Mouse (Mus musculus) ES-CJ7 (cell line): Measurements from ENCODE around the gene Erc2.

ENCODE experiments used
- DNase-seq: peaks from one replicate; pipeline ENCODE4 v3.0.0; 2011; ENCODE audit warnings: low read depth, low spot score

Gene Erc2

DNA sequence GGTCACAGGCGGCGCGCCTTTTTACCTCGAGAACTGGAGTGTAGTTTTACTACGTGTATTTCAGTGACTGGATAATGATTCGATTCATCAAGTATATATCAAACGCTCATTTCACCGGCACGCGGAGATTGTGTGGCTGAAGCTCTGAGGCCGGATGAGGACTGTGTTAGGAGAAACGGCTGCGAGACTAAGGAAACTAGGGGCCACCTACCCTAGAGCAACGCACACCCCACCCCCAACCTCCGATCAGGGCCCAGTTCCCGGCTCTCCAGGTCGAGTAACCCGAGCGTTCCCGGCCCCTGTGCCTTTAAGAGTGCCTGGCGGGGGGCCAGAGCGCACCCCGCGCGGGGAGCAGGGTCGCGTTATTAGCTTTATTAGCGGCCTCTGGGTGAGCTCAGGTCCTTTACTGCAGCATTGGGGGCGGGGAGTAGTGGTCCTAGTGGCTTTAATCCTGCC is 884.2 kb downstream of the Erc2 start:
- DNase-seq: peak; percentile 27

DNA sequence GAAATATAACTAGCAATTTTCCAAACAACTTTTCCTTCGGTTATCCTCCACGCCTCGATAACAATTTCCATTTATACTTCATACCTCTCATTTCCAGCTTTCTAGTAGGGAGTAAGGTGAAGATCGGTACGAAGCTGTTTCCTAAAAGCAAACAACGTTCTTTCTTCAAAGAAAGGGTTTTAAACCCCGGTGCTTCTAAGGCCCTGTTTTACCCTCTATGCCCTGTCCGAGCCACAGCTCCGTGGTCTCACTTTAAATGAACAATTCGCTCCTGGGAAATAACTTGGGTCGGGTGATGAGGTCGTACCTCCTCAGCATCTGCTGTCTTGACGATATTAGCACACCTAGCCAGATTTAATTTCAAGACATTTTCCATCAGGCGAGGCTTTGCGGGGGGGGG is 884.8 kb downstream of the Erc2 start:
- no peak for DNase-seq

DNA sequence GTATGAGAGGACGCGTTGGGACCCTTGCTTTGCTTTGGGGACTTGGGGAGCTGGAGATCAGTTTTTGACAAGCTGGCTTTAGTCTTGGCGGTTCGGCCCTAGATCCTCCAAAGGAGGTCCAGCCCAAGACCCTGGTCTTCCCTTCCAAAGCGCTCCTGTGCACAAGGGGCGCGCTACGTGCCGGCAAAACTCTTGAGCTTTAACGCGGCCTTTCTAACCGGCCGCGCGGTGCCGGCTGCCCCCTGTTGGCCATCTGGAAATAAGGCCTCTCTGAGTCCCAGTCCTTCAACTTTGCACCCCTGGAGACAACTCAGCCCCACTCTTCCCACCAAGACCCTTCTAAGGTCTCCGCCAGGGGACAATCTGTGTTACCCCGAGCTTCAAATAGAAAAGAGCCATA is 885.2 kb downstream of the Erc2 start:
- DNase-seq: peak; percentile 77

DNA sequence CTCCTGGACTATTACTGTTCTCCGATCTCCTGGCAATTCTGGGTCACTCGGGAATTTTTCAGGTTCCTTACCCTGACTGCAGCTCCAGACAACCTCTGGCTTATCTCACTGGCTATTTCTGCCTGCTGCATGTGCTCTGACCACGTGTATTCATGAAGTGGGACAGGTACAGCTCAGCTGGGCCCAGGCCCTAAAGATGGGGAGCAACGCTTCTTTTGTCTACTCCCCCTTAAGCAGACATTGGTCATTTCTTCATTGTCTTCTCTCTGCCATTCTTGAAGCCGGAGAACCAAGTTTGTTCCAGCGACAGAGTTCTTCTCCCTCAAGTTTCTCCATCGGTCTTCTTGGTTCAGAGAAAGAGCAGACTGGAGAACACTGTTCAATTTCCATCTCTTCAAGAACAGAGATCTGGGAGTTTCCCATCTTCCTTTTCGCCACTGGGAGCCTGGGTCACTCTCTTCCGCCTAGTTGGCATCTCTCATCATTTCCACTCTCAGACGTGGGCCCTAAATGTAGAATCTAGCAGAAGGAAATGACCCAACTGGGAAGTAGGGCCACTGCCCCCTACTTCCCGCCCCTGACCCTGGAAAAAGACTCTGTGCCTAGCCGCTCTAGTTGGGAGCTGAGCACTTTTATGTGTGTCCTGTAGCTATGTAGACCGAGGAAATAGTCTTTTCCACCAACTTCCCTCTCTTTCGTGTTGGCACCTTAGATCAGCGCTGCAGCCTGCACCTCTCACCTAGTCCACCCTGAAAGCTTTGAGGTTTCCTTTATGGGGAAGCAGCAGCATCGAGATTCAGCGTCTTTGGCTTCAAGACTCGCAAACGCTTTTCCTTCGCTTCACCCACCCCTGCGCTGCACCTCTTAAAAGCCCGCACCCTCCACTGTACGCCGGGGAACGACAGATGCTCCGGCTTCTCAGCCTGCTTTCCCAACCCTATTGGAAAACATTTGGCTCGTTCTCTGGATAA is 886.3 kb downstream of the Erc2 start:
- DNase-seq: no peak

DNA sequence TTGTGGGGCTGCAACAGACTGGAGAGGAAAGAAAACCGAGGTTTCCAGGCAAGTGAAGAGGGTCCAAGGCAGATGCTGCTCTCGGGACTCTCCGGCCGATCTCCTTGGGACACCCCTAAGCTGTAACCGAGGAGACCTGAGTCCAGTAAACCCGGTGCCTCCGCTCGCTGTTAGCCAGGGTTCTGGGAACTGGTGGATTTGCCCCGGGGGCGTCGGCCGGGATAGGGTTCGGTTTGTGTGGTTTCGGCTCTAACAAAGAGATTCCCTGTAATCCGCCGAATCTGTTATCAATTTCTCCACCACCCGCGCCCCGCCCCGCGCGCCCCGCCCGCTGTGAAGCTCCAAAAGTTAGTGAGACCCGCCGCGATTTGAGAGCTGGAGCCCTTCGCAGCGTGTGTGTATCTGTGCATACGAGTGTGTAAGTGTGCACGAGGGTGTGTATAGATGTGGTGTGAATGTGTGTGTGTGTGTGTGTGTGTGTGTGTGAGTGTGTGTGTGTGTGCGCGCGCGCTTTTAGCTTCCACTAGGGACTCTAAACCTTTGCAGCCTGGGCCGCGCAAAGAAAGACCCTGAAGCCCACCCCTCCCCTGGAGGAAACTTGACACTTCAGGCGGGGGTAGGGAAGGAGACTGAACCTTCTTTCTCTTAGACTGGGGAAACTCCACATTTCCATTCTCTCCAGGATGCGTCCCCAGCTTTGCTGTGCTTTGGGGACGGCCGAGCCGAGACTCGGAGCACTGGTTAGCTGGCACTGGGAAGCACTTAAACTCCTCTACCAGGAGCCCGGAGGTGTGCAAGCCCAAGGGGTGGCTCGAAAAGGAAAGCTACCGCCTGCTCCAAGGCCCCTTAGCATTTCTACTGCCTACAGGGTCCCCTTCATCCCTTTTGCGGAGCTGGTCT is 887.5 kb downstream of the Erc2 start:
- peak; percentile 61 for DNase-seq

DNA sequence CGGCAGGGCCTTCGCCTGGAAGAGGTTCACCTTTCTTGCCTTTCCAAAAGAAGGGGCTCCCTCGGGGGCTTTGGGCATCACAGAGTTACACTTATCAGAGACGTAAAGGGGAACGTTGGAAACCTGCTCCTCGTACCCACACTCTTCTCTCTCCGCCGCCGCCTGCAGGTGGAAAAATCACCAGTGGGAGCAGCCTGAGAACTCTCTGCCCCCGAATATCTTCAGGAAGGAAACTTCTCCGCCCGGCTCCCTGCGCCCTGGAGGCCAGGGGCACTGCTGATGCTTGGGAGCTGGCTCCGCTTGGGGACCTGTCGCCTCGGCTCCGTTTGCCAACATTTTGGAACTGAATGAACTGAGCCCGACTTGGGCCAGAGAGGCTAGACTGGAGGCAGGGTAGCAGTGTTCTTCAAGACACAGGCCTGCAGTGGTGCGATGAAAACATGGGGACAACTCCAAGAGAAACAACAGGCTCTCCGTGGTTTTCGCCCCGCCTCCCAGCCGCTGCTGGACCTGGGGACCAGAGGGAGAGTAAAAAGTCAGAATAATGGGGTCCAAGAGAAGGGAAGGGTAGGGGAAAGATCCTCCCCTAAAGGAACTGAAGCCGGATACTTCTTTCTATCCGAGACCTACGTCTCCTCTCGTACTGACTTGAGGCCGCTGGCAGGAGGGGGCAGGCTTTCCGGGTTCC is 888.3 kb downstream of the Erc2 start:
- DNase-seq: peak; percentile 34

DNA sequence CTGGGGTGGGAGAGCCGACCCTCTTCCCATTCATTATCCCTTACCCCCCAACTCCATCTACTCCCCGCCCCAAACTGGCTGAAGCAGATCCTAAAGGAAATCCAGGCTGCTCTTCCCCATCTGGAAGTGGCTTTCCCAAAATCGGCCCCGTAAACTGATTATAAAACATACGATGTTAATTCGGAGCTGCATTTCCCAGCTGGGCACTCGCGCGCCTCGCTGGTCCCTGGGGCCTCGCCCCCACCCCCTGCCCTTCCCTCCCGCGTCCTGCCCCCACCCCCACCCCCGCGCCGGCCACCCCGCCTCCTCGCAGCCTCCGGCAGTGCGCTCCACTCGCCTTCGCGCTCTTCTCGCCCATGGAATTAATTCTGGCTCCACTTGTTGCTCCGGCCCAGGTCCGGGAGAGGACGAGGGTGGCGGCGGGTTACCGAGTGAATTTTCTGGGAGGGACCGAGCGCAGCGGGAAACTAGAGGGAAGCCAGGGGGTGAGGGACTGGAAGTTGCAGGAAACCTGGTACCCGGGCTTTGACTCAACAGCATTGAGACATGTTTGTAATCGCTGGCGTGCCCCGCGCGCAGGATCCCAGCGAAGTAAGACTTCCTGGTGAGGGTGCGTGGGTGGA is 888.9 kb downstream of the Erc2 start:
- DNase-seq: peak; percentile 47

DNA sequence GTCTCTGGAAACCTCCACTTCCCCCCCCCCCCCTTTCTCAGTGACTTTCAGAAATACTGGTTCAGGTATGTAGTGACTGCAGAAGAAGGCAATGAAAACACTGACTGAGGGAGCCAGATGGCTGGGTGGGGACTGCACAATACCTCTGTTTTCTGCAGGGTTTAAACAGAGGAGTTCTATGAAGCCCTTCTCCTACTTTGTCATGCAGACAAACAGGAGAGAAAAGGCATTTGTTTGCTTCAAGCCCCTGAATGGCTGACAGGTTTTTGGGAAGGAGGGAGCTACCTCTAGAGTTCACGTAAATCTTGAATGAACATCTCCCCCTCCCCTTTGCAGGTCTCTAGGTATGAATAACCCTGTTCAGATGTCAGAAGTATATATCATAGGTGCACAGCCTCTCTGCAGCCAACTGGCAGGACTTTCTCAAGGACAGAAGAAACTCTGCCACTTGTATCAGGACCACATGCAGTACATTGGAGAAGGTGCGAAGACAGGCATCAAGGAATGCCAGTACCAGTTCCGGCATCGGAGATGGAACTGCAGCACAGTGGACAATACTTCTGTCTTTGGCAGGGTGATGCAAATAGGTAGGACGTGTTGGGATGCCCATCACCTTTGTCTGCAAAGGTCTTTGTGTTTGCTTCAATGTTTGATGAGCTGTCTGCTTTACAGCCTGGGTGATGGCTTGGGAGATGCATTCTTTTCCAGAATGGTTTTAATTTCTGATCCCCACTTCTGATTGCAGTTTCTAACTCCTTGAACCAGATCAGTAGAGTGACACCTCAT is 890.8 kb downstream of the Erc2 start:
- peak; percentile 44 for DNase-seq

DNA sequence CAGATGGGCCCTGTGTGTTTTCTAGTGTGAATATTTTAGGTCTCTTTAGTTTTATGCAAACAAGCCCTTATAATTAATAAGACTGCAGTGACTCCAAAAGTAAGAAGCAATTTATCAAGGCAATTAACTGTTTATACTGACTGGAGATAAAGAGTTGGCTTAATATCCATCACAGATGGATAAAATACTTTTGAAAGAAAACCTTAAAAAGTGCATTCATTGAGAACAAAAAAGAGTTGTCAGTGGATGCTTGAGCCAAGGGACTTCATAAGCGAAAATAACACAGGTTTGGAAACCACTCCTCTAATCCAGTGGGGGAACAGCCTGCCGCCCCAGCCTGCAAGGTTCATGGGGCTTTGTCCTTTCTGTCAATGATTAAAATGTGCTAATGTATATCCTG is 891.9 kb downstream of the Erc2 start:
- no peak for DNase-seq

DNA sequence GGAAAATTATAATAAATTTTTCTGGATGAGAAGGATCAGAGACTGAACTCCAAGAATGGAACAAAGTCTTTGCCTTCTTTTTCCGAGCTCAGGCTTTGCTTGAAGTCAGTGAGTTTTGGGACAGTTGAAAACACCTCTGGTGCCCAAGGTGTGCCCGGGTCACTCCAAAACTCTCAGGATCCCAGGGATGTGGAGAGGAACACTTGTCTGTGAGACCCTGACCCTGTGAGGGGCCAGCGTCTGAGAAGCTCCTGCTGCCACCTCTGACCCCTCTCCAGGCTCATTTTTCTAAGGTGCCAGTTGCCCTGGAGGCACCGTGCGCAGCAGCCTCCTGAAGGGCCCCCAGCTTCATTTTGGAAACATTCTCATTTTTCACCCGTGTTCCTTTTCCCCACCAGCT is 893.1 kb downstream of the Erc2 start:
- no peak for DNase-seq

DNA sequence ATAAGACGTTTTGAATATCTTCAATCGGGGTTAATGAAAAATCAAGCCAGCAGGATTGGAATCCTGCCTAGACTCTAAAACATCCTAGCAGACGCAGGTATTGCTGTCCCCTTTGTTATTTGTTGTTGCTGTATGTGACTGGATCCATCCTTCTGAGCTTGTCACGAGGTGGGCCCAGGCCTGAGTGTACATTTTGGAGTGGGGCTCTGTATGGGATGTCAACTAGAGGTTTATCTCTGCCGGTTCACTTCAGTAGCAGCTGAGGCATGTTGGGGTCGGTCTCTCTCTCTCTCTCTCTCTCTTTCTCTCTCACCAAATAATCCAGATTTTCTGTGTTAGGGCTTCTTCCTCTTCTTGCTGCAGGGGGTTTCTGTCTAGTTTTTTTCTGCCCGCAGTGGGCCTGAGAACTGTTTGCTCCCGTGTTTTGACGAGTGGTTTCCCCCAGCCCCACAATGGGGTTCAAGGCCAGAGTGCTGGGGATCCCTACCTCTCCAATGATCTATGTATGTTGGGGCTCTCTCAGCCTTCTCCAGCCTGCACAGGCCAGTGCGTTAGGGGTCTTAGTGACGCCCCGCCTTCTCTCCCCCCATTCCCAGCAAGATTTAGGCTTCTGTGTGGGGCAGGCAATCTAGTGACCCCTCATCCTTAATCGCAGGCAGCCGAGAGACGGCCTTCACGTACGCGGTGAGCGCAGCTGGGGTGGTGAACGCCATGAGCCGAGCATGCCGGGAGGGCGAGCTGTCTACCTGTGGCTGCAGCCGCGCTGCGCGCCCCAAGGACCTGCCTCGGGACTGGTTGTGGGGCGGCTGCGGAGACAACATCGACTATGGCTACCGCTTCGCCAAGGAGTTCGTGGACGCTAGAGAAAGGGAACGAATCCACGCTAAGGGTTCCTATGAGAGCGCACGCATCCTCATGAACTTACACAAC is 895.7 kb downstream of the Erc2 start:
- peak; percentile 30 for DNase-seq

DNA sequence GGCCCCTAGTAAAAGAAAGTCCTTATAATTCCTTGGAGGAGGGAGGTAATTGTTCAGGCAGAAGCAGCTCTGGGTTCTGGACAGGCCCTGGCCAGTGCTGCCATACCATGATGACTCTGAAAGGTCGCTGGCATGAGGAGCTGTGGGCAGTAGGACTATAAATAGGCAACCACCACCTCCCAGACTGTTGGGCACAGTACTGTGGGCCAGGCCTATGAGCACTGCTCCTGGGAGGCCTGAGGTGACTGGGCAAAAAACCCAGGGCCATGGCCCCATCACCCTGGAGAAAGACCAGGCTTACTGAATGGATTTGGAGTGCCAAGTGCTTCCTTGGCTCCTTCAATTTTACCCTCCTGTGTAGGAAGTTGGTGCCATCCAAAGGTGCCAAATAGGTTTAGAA is 898.9 kb downstream of the Erc2 start:
- no peak for DNase-seq

DNA sequence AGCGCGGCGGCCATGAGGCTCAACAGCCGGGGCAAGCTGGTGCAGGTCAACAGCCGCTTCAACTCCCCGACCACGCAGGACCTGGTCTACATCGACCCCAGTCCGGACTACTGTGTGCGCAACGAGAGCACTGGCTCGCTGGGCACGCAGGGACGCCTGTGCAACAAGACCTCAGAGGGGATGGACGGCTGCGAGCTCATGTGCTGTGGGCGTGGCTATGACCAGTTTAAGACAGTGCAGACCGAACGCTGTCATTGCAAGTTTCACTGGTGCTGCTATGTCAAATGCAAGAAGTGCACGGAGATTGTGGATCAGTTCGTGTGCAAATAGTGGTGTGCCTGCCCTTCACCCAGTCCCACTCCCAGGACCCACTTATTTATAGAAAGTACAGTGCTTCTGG is 900.4 kb downstream of the Erc2 start:
- DNase-seq: peak; percentile 45

DNA sequence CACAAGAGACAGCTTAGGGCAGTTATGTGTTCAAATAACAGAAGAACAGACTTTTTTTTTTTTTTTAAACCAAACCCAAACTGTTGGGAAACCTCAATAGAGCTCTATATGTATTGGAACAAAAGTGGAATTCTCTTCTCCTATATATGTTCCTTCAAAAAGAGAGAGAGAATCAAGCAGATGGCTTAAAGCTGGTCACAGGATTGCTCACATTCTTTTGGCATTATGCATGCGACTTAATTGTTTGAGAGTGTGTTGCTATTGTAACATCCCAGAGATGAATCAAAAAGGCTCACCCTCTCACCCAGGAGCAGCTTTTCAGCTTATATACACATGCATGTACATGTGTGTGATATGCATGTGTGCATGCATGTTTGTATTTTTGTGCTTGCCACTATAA is 903.3 kb downstream of the Erc2 start:
- no peak for DNase-seq
